Mouse (Mus musculus): ENCODE results near the gene Kcne1l.

Gene Kcne1l

DNA sequence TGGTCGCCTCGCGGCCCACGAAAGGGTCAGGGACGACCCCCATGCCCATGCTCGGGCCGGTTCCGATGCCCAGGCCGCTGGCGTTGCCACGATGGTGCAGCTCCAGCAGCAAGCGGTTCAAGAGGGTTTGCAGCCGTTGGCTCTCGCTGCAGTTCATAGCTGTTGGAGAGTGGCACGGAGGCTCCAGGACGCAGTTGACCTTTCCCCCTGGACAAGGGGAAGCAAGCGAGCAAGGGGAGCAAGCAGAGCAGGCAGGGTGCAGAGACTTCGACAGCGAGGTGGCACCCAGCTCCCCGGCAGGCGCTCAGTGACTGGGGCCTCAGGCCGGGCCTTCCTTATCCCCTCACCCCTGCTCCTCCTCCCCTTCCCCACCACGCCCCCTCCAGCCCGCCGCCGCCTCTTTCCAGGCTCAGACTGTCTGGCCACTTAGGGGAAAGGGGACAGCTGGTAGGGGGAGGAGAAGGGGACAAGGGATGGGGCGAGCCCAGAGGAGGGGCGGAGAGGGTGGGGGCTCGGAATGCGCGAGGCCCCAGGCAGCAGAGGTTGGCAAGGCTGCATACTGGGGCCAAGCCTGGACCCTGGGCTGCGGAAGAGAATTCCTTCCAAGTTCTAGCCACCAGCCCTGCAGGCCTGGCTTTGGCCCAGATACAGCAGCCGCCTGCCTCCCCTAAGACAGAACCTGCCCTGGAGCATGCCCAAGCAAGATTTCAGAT, at the start of gene Kcne1l:
Gene Kcne1l, minus strand, starts transcription at position 426 of the 713 bp plus-strand sequence.
- DNase-seq (ENCODE audit: low spot score): peak; percentile 61

DNA sequence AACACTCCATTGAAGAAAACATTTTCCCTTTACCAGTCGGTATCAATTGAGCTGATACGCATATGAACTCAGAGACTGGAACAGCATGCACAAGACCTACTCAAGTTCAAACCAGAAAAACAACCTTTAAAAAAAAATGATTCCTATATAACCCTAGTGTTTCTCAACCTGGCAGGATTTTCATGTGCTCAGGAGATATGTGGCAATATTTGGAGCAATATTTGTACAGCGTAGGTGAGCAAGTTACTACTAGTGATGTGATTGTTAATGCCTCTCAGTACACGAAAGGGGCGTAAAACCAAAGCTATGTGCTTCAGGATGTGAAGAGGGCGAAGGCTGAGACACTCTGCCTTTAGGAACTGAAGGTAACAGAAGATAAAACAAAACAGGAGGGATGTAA, 30.1 kb upstream of the Kcne1l start:
- DNase-seq (ENCODE audit: low spot score): no peak

DNA sequence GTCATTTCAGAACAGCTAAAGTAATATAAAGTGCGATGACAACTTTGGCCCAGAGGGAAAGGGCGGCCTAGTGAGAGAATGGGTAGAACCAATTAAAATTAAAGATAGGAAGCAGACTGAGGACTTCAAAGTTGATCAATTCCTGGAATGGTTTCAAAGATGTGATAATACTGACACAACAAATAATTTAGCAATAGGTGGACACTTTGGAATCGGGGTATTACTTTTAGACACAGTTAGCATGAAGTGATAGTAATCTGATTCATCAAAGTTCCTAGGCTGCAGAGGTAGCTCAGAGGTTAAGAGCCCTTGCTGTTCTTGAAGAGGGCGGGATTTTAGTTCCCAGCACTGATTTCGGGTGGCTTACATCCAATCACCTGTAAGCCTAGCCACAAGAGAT, 29.4 kb upstream of the Kcne1l start:
- DNase-seq (ENCODE audit: low spot score): no peak

DNA sequence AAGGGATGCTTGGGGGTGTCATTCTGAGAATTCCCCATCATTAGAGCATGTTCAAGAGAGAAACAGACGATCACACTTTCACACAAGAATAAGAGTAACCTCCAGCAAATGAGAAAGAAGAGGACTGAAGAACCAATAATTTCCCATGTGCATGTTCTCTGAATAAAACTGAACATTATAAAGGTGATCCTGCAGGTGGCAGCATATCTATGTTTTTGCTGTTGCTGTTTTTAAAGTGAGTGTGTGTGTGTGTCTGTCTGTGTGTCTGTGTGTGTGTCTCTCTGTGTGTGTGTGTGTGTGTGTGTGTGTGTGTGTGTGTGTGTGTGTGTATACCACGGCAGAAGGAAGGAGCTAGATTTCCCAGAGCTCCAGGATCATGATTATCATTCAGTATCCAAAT, 19.7 kb upstream of the Kcne1l start:
- peak; percentile 4 for DNase-seq (ENCODE audit: low spot score)

DNA sequence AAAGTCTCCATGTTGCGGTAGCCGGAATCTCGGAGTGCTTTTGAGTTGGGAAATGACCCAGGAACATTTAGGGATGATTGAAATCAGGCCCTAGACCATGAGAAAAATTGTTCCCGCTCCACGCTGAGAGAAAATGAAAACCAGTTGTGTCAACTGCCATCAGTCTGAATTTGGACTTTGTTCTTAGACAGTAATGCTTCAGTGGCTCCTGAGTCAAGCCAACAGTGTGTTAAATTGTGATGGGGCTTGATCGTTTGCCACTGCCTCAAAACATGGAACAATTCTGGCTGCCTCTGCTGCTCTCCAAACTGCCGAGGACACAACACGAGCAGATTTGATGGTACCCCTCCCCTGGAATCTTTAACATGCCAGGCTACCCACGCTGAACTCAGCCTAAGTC, 10.0 kb upstream of the Kcne1l start:
- no peak for DNase-seq (ENCODE audit: low spot score)

DNA sequence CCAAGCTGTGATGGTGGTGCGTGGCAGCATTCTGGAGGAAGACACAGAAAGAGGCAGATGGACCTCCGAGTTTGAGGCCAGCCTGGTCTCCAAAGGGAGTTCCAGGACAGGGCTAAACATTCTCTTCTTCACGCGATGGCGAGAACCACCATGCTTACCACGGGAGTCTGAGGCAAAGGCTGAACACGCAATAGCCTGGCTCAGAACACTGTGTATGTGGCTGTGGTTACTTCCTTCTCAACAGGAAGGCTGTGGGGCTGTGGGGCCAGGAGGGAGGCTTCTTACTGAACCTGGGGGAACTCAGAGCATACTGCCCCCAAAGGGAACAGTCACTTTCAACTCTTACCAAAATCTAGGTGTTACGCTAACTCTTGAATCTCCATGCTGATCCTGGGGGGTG, 9.2 kb upstream of the Kcne1l start:
- no peak for DNase-seq (ENCODE audit: low spot score)

DNA sequence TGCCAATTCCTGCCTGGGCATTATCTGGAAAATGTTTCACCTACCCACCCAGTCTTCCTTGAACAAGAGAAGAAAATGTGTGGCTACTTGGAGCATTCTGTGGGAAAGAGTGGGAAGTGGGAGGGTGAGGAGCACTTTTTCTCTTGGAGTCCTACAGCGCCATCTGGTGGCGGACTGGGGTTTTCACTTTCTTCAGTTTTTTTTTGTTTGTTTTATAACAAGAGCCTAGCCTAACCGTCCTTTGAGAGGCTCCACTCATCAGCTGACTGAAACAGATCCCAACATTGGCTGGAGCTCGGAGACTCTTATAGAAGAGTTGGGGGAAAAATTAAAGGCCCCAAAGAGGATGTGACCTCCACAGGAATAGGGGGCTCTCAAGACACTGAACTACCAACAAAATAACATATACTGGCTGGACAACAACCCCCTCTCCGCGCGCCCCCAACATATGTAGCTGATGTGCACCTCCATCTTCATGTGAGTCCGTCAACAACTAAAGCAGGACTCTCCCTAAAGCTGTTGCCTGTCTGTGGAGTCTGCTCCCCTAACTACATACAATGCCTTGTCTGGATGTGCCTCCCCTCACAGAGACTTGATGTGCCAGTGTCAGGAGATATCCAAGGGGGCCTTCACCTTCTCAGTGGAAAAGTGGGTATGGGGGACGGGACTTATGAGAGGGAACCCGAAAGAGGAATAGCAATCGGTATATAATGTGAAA, 8.4 kb upstream of the Kcne1l start:
- peak; percentile 84 for DNase-seq (ENCODE audit: low spot score)

DNA sequence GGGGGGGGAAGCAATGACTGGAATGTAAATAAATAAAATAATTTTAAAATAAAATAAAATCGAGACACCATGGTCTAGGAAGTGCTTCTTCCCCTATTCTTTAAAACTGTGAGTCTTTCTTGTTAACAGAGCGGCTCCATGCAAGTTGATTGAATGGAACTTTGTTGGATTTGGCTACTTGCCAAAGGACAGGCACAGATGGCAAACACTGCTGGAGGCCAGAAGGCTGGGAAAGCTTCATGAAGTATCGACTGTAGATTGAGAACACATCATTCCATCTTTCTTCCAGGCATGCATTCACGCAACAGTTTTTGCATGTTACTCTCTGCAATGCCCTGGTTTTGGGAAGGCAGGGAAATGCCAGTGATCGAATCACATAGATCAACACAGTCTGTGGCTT, 4.3 kb upstream of the Kcne1l start:
- DNase-seq (ENCODE audit: low spot score): no peak

DNA sequence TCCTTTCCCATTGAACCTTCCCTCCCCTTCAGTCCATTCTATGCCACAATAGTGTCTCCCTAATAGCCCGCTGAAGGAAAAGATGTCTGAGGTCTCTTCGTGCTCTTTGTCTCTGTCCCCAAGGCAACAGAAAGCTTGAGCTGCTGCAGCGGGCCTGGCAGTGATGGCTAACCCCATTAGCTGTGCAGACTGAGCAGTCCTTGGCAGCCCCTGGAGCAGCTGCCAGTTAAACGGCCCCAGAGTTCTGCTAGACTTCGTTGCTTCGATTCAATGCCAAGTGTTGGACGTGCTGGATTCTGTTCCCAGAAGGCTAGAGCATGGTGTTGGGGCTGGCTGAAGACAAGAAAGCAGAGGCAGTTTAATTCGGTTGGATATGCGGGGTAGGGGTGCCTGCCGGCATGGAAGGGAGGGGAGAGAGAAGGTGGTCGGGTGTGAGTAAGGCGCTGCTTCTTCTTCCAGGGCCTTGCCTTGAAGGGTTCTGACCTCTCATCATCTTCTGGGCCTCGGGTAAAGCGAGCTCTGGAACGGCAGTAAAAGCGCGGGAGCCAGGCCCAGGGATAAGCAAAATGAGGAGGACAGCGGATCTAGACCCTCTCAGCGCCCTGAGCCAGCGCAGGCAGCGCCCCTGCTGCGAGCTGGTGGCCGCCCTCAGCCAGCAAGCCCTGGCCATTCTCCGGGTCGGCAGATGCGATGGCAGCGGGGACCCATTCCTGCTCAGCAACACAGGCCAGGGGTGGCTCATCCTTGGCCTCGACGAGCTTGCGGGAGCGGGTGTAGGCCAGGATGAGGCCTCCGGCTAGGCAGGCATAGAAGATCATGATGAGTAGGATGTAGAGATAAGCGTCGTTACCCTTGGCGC, 855 bp downstream of the Kcne1l start:
- peak; percentile 45 for DNase-seq (ENCODE audit: low spot score)

DNA sequence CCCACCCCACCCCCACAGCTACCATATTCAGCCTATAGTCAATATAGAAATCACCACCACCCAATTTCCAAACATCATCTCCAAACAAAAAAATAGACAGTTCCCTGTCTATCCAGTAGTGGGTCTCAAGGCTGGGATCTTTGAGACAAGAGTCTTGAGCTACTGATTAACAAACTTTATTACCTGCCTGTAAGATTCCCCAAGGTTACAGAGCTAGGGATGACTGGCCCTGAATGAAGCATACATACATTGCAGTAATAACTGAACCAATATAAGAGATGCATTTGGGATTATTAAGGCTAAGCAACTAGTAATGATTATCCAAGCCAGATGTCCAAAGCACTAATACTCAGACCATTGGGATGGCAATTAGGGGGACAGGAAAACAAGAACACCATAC, 1.5 kb downstream of the Kcne1l start:
- no peak for DNase-seq (ENCODE audit: low spot score)

DNA sequence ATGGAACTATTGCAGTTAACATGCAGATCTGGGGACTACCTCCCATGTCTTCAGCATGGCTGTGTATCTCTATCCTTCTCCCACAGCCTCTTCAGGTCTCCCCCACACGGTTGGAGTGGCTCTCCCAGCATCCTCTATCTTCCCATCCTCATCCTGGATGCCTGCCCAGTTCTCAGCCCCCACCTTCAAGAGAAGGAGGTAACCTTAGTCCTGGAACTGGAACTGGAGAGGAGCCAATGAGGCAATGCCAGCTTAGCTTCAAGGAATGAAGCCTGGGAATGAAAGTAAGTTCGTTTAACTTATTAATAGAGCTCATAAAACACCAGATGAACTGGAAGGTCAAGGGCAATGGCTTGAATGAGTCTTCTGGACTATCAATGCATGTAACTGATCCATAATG, 2.6 kb downstream of the Kcne1l start:
- DNase-seq (ENCODE audit: low spot score): no peak

DNA sequence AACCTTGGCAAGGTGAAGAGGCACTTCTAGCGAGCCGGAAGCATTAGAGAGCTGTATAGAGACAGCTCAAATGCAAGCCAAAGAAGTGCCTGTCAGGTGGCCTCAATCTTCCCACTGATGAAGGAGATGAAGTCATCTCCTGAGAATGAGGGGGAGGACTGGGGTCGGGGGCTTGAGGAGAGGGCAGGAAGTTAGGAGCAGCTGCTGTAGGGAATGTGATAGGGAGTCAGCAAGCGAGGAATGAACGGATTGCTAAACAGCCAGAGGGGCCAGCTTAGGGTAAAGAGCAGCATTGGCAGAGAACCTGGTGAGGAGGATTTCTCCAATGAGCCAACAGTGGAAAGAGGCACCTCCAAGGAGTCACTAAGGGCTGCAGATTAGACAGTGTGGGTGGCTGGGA, 20.2 kb downstream of the Kcne1l start:
- DNase-seq (ENCODE audit: low spot score): no peak

DNA sequence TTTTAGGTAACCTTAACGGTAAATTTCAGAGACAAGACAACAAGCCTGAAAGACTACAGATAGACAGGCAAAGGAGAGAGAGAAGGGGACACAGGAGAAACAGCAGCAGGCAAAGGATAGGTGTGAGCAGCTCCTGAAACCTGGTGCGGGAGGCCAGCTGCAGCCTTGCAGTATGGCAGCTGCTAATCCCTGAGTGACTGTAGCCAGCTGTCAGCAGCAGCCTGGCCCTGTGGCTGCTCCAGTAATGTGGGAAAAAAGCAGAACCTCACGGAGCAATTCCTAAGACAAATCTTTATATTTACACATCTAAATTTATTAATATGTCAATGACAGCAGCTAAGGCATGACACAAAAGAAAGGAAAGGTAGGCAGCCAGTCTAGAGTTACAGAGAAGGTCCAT, 29.5 kb downstream of the Kcne1l start:
- no peak for DNase-seq (ENCODE audit: low spot score)

DNA sequence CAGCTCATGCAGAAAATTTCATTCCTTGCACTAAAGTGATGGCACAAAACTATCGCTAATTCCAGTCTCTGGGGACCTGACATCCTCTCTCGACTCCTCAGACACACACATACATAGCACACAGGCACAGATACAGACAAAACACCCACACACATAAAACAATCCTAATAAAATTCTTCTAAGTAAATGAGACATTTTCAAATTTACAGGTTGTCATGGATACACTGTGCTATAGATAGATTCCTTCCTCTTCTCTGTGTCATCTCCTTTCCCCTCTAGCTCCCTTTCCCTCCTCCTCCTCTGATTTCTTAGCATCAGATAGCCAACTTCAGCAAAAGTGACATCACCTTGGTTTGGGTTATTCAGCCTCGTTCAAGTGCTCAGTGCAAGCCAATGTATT, 30.1 kb downstream of the Kcne1l start:
- no peak for DNase-seq (ENCODE audit: low spot score)
